Mouse (Mus musculus): ENCODE data around the gene Nfx1. TPM values are rescaled to one million over a fixed set of nuclear protein-coding genes. Genes with fewer than 3 reads are reported as not detected.

The Nfx1 gene
- total RNA-seq, 2 experiments from 2014 or later = 72.0 to 77.1 TPM

DNA sequence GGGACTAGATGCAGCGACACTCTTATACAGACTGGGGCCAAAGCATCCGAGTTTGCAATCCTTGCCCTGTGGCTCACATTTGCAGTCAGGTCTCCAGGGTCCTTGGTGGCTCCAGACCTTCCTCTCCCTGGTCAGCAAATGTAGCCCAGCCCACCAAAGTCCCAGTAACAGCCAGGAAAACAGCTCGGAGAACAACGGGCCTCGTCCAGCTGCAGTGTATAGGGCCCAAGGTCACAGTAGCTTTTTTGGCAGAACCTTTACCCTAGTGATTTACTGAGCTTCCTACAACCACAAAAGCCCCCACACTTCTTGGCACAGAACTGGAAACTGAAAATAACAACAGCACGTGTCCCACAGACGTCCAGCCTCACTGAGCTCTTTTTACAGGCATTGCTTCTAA is 70.3 kb downstream of the Nfx1 start:
- no peak for DNase-seq (ENCODE audit: low spot score in 2 of 2)
- no peak overlapping the region for H3K4me3 ChIP-seq
- no peak overlapping the region for H3K27ac ChIP-seq
- TF ChIP-seq CTCF (conservative IDR thresholded peaks at IDR 0.05) = no peak

GRCm38 (mm10) chr4:41042880-41043279 is 72.2 kb downstream of the Nfx1 start:
- no peak overlapping the region for H3K27ac ChIP-seq
- H3K4me3 ChIP-seq = no peak overlapping the region
- DNase-seq (ENCODE audit: low spot score in 2 of 2) = no peak
- no peak for TF ChIP-seq CTCF (conservative IDR thresholded peaks at IDR 0.05)

- DNase-seq (ENCODE audit: low spot score in 2 of 2) = no peak
- TF ChIP-seq CTCF (conservative IDR thresholded peaks at IDR 0.05) = no peak
- Histone ChIP-seq H3K27ac (no peak overlapping the region), H3K4me3 (no peak overlapping the region)
These were observed 73.3 kb downstream of the Nfx1 start for GRCm38 (mm10) chr4:41043961-41044360.

DNA sequence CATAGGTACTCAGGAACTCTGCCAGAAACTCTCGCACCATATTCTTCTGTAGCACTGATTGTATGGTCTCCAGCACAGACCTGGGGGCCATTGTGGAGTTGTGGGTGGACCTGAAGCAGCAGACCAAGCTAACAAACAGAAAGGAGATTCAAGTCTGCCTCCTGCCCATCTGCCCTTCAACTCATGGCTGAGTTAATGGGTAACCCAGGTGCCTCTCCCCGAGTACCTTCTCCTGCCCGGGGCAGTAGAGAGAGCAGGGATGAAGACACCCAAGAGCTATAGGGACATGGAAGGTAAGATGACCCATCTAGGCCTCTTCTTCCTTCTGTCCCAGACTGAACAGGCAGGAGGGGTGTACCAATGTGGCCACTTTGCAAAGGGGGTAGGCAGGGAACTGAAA is 74.6 kb downstream of the Nfx1 start:
- no peak for DNase-seq (ENCODE audit: low spot score in 2 of 2)
- no peak overlapping the region for H3K27ac ChIP-seq
- no peak overlapping the region for H3K4me3 ChIP-seq
- no peak for TF ChIP-seq CTCF (conservative IDR thresholded peaks at IDR 0.05)

DNA sequence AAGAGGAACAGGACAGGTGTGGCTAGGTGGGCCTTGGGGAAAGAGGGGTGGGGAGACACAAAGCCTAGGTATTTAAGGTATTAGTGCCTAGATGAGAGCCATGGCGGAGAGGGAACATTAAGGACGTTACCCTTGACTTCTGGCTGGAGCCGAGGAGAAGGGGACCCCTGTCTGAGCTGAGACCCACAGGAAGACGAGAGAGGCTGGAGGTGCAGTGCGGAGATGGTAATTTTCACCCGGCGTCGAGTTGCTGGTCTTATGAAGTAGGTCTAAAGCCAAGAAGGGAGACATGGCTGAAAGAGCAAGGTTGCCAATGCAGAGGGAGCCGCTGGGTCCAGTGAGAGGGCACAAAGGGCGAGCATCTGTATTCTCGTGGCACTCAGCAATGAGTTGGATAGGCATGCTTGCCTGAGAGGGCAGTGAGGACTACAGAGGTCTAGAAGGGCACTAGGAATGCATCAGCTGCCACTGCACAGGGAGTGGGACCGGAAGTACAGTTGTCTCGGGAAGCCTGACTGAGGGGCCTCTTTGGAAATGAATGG is 75.6 kb downstream of the Nfx1 start:
- DNase-seq (ENCODE audit: low spot score in 2 of 2) = no peak
- no peak overlapping the region for H3K4me3 ChIP-seq
- H3K27ac ChIP-seq = no peak overlapping the region
- no peak for TF ChIP-seq CTCF (conservative IDR thresholded peaks at IDR 0.05)

DNA sequence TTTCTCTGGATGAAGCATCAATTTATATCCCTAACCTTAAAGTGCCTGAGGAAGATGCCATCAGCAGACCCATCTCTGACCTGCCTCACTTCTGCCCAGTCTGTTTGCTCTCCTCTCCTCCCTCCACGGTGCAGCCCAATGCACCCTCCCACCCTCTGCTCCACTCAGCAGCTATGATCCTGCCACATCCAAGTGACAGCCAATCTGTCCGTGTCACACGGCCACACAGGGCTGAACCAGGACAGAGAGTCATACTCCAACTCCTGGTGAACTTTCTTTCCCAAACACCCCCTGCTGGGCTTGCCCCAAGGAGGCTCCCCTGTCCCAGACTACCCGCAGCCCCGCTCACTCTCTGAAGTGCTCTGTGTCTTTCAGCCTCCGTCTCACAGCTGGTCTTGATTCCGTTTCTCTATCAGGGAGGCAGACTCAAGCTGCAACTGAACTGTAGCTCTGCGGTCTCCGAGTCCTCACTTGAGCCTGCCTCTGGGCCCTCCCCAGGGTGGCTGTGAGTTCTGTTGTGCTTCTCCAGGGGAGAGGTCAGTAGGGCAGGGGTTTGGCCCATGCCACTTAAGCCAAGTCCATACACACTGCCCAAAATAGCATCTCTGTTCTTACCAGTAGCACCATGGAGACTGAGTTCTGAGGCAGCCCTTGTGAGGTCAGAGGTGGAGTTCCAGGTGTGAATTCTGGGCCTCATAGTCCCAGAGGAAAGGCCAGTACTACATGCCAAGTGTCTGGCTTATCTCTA is 77.0 kb downstream of the Nfx1 start, which contains the start of gene Aqp7:
TSS of gene Aqp7 (minus strand) at position 616 of the 748 bp plus-strand sequence.
- no peak for TF ChIP-seq CTCF (conservative IDR thresholded peaks at IDR 0.05)
- Histone ChIP-seq H3K27ac (no peak within 1 kb of the TSS), H3K4me3 (no peak within 1 kb of the TSS)
- no peak for DNase-seq (ENCODE audit: low spot score in 2 of 2)

DNA sequence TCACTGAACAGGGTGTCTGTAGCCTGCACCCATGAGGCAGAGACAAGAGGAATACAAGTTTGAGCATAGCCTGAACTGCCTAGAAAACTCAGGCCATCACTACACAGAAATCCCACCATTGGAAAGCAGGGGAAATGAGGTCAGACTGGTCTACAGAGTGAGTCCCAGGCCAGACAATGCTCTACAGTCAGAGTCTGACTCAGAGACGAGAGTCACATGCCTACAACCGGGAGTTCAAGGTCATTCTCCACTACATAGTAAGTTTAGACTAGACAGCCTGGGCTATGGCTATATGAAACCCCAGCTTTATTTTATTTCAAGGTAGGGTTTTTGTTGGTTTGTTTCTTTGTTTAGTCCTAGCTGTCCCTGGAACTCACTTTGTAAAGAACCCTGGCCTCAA is 78.2 kb downstream of the Nfx1 start:
- H3K27ac ChIP-seq = no peak overlapping the region
- H3K4me3 ChIP-seq = no peak overlapping the region
- TF ChIP-seq CTCF (conservative IDR thresholded peaks at IDR 0.05) = no peak
- DNase-seq (ENCODE audit: low spot score in 2 of 2) = no peak

DNA sequence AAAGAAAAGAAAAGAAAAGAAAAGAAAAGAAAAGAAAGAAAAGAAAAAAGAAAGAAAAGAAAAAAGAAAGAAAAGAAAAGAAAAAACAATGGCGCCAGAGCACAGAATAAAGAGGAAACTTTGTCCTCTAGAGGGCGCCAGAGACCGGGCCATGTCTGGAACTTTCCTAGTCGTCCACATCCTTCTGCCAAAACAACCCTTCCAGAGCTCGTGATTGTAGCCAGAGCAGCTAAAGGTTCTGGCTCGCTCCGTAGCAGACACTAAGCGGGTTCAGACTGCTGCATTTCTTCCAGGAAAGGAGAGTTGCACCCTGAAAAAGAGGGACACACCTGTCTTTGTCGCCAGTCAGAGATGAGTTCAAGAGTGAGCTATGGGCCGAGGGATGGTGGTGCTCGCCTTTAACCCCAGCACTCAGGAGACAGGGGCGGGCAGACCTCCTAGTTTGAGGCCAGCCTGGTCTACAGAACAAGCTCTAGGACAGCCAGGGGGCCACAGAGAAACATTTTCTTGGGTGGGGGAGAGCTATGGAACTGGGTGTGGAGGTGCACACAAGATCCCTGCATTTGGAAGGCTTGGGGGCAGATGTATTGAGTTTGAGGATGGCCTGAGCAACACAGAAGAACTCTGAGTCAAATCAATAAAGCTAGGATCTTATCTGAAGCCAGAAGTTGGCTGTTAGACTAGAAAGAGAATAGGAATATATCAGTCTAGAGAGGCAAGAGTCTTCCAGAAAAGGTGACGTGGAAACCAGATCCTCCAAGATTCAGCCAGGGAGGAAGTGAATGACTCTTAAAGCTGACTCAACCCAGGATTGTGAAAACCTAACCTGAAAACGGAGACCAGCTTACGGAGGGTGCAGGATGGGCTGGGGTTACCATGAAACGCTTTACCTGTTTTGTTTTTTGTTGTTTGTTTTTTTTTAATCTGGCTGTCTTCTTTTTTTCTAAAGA is 80.3 kb downstream of the Nfx1 start:
- Histone ChIP-seq H3K27ac (no peak overlapping the region), H3K4me3 (no peak overlapping the region)
- DNase-seq (ENCODE audit: low spot score in 2 of 2) = peak; percentile 69 to 90
- TF ChIP-seq CTCF (conservative IDR thresholded peaks at IDR 0.05) = peak; percentile 91

- no peak for DNase-seq (ENCODE audit: low spot score in 2 of 2)
- no peak overlapping the region for H3K4me3 ChIP-seq
- TF ChIP-seq CTCF (conservative IDR thresholded peaks at IDR 0.05) = no peak
- no peak overlapping the region for H3K27ac ChIP-seq
These were observed 81.1 kb downstream of the Nfx1 start for GRCm38 (mm10) chr4:41051781-41052180.

DNA sequence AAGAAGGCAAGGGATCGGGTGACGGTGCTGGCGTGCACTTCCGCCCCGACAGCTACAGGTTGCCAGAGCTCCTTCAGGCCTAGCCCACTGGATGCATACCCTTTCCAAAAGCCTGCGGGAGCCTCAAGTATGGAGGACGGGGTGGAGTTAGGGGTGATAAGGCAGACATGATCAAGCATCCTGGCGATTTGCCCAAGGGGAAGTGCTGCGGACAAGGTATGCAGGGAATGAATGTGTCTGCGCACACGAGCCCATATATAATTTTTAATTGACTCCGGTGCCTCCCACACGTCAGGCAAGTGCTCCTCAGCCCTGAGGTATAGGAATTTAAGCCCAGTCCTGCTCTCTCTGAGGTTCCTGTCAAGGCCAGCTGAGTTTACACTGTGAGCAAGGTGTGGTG is 84.4 kb downstream of the Nfx1 start:
- DNase-seq (ENCODE audit: low spot score in 2 of 2) = no peak
- no peak overlapping the region for H3K27ac ChIP-seq
- no peak for TF ChIP-seq CTCF (conservative IDR thresholded peaks at IDR 0.05)
- no peak overlapping the region for H3K4me3 ChIP-seq

GRCm38 (mm10) chr4:41056253-41056652 is 85.5 kb downstream of the Nfx1 start:
- no peak for TF ChIP-seq CTCF (conservative IDR thresholded peaks at IDR 0.05)
- H3K27ac ChIP-seq = no peak overlapping the region
- H3K4me3 ChIP-seq = no peak overlapping the region
- DNase-seq (ENCODE audit: low spot score in 2 of 2) = no peak

GRCm38 (mm10) chr4:41056742-41057332 is 86.1 kb downstream of the Nfx1 start:
- DNase-seq (ENCODE audit: low spot score in 2 of 2) = no peak
- H3K27ac ChIP-seq = no peak overlapping the region
- TF ChIP-seq CTCF (conservative IDR thresholded peaks at IDR 0.05) = no peak
- no peak overlapping the region for H3K4me3 ChIP-seq

DNA sequence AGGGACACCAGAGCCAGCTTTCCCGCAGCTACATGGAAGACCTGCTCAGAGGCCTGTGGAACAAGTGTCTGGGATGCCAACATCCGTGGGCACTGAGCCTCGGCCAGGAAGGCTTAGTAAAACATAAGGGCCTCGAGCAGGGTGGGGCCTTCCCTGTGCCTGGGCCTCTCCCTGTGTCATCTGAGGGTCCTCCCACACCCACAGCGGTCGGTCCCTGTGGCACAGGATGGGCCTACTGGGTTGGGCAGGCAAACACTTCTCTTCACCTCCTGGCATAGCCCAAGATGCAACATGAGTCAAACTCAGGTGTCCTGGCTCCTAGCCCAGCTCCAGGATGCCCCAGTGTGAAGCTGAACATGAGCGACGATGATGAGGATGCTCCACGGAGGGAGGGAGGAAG is 86.7 kb downstream of the Nfx1 start:
- DNase-seq (ENCODE audit: low spot score in 2 of 2) = no peak
- no peak for TF ChIP-seq CTCF (conservative IDR thresholded peaks at IDR 0.05)
- H3K4me3 ChIP-seq = no peak overlapping the region
- H3K27ac ChIP-seq = no peak overlapping the region
